Mouse (Mus musculus): Measurements from ENCODE around the gene Scimp.

- TF ChIP-seq CTCF (IDR thresholded peaks at IDR 0.05; ENCODE audit: low read depth) = no peak
- TF ChIP-seq EP300 (IDR thresholded peaks at IDR 0.05; ENCODE audit: low read depth) = no peak
These were observed 21.0 kb upstream of the Scimp start for GRCm38 (mm10) chr11:70833408-70833807.

Data from liver, postnatal 0 days (tissue).